Mouse (Mus musculus) kidney, embryonic 15.5 days (tissue): ENCODE data around the gene Usp16. TPM values are rescaled to one million over a fixed set of nuclear protein-coding genes. Genes with fewer than 3 reads are reported as not detected.

Experiments
- ATAC-seq: fragments of 200-750 bp; cut with Nextera tagmentation; replicated peaks from 2 replicates; pipeline ENCODE4 v1.8.0; 2017; ENCODE audit warnings: moderate TSS enrichment; ENCODE audit not compliant: low FRiP score
- H3K27ac ChIP-seq: fragments of 300-500 bp; sonication (generic); 2 replicates; pipeline ENCODE4 v1.5.1; 2015; ENCODE audit warnings: mild to moderate bottlenecking, inconsistent platforms
- H3K27me3 ChIP-seq: fragments of 300-500 bp; sonication (generic); 2 replicates; pipeline ENCODE4 v1.6.1; 2015; ENCODE audit warnings: inconsistent platforms
- H3K36me3 ChIP-seq: fragments of 300-500 bp; sonication (generic); 2 replicates; pipeline ENCODE4 v1.6.1; 2015; ENCODE audit warnings: inconsistent platforms
- H3K4me1 ChIP-seq: fragments of 300-500 bp; sonication (generic); 2 replicates; pipeline ENCODE4 v1.6.1; 2015; ENCODE audit warnings: inconsistent platforms
- H3K4me2 ChIP-seq: fragments of 300-500 bp; sonication (generic); 2 replicates; pipeline ENCODE4 v1.6.1; 2015; ENCODE audit warnings: moderate library complexity, mild to moderate bottlenecking, inconsistent platforms
- H3K4me3 ChIP-seq: fragments of 300-500 bp; sonication (generic); replicated peaks from 2 replicates; pipeline ENCODE4 v1.5.1; 2015; ENCODE audit warnings: mild to moderate bottlenecking, inconsistent platforms
- H3K9ac ChIP-seq: fragments of 300-500 bp; sonication (generic); 2 replicates; pipeline ENCODE4 v1.6.1; 2015; ENCODE audit warnings: mild to moderate bottlenecking, inconsistent platforms
- H3K9me3 ChIP-seq: fragments of 300-500 bp; sonication (generic); replicated peaks from 2 replicates; pipeline ENCODE4 v1.6.1; 2016; ENCODE audit warnings: inconsistent platforms
- WGBS: fragments of 180-500 bp; shearing (Covaris S2); methylation state at CpG from one replicate; pipeline ENCODE4 v1.1.7; 2015; ENCODE audit warnings: mixed read lengths; 5-methylcytosine and 5-hydroxymethylcytosine counted together
- polyA plus RNA-seq: library from polyadenylated mRNA; unstranded; fragments of >200 nt; fragmentation: Nextera tagmentation; extraction: Ambion mirVana; gene quantifications from 2 replicates; pipeline ENCODE4 v1.2.1, GENCODE M21; 2015

Gene Usp16
- polyA plus RNA-seq, 1 experiment from 2014 or later, result 37.8 TPM

DNA sequence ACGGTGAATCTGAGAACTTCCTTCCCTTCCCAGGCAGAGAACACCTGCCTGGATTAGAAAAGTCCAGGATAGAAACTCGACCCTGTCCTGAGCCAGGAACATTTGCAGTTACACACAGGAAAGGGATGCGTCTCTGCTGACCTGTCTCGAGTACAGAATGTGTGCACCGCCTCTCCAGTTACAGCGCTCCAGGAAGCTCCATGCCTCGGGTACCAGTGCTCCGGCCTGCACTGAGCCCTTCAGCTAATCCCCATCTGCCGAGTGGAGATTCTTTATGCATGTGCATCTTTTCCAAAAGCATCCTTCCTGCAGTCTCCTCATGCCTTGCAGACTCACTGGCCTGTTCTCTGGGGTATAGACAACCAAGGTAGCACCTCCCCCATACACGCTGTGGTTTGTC, 74.3 kb downstream of the Usp16 start:
- WGBS, result 45% methylated on average over 10 of the region's 10 CpGs
- Histone ChIP-seq H3K27me3 (no peaks in the 10 kb centered on the region), H3K27ac (no peak overlapping the region), H3K9me3 (no peaks in the 10 kb centered on the region), H3K4me1 (peaks cover 12% of the 10 kb centered on the region; the same call in 1 of the 2 replicates), H3K9ac (no peak overlapping the region), H3K36me3 (no peaks in the 10 kb centered on the region), H3K4me3 (no peak overlapping the region), H3K4me2 (no peak overlapping the region)
- ATAC-seq, result peak; percentile 63

Other genes with a start within 250 kb of the Usp16 start
- gene N6amt1, start 100.5 kb upstream of the Usp16 start, polyA plus RNA-seq, result 28.4 and 29.5 TPM in 2 replicates
- 26.9 and 28.4 TPM in 2 replicates for gene Ltn1, start 22.1 kb upstream of the Usp16 start, polyA plus RNA-seq
- 12.3 and 13.2 TPM in 2 replicates for gene Rwdd2b, start 14.1 kb upstream of the Usp16 start, polyA plus RNA-seq
- gene Cct8, start 41.2 kb downstream of the Usp16 start, polyA plus RNA-seq, result 479 and 502 TPM in 2 replicates
- 2.2 and 2.4 TPM in 2 replicates for gene Map3k7cl, start 98.6 kb downstream of the Usp16 start, polyA plus RNA-seq
- gene Bach1, start 244.2 kb downstream of the Usp16 start, polyA plus RNA-seq, result 11.0 and 13.6 TPM in 2 replicates